Mouse (Mus musculus): ENCODE measurements at regions not wholly inside any gene's neighbourhood (a gene's known extent, or its start where the extent isn't known, plus 50 kb on each side); places are given as distances from the start of the nearest gene placed in this dataset.

GRCm38 (mm10) chr17:47317651-47318050 is 51.0 kb upstream of the Mrps10 start:
- DNase-seq (ENCODE audit: low spot score in 2 of 2), result no peak
- intact Hi-C loops (cut with DNase I), result no loop called here

GRCm38 (mm10) chr17:47313162-47313561 is 55.5 kb upstream of the Mrps10 start:
- intact Hi-C loops (cut with DNase I), result no loop called here
- DNase-seq (ENCODE audit: low spot score in 2 of 2), result no peak

DNA sequence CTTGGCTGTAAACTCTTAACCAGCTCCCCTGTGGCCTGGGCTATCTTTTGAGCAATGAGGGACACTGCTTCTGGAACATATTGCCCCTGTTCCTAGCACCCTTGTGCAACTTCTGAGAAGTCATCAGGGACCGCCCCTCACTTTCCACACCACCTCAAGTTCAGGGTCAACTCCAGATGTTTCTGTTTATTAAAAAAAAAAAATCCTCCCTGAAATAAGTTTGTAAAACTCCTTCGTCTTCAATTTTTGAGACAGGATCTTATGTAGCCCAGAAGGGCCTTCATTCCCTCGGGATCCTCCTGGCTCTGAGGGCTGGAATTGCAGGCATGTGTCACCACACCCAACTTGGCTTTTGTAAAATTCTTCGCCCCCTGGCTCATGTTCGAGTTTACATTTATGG is 57.4 kb upstream of the Mrps10 start:
- intact Hi-C loops (cut with DNase I), result no loop called here
- no peak for DNase-seq (ENCODE audit: low spot score in 2 of 2)

DNA sequence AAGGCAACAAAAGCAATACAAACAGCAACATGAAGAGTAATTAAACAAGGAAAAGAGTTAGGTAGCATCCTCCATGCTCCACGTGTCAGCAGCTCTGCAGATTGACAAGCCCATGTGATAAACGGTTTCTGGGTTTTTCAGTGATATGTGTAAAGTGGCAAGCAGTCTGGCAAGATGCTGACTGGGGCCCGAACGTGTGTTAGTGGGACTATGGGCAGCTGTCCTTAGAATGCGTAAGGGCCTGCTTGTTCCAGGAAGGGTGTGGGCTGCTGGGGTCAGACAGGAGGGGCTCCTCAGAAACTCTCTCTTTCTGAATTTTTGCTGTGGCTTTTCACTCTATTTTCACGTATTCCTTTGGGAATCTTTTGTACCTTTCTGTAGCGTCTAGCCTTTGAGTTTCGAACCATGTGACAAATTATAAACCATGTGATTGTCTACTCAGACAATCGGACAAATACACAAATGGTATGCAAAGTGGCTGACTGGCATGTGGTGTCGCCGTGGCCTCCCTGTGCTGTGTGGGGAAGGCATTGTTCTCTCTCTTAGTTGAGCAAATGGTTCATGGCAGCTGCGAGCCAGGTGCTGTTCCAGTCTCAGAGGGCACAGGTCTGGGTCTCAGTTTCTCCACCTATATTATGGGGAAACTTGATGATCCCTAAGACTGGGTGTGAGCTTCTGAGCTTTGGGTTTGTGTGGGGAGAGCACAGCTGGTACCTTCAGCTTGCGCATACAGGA is 62.5 kb upstream of the Mrps10 start:
- DNase-seq (ENCODE audit: low spot score in 2 of 2), result no peak
- intact Hi-C loops (cut with DNase I), result no loop called here

GRCm38 (mm10) chr17:47304463-47305199 is 64.1 kb upstream of the Mrps10 start:
- intact Hi-C loops (cut with DNase I), result no loop called here
- DNase-seq (ENCODE audit: low spot score in 2 of 2), result no peak

- no peak for DNase-seq (ENCODE audit: low spot score in 2 of 2)
- intact Hi-C loops (cut with DNase I), result no loop called here
These were observed 65.1 kb upstream of the Mrps10 start for GRCm38 (mm10) chr17:47303600-47303999.

- intact Hi-C loops (cut with DNase I), result no loop called here
- DNase-seq (ENCODE audit: low spot score in 2 of 2), result no peak
These were observed 70.2 kb upstream of the Mrps10 start for GRCm38 (mm10) chr17:47298396-47298919.

DNA sequence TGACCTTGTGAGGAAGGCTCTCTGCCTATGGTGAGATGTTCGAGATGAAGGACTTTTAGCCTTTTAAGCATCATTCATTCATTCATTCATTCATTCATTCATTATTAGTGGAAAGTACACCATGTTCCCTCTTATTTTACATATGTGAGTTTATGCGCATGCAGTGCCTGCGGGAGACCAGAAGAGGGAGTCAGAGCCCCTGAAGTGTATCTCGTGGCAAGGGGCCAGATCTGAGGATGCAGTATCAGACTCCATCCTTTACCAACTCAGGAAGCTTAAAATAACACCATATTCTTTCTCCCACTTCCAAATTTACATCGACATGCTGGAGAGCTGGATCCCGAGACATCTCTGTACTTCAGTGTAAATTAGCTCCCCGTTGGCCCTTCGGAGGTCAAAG is 70.7 kb upstream of the Mrps10 start:
- DNase-seq (ENCODE audit: low spot score in 2 of 2), result peak in 1 of 2 experiments; percentile 52
- intact Hi-C loops (cut with DNase I), result no loop called here

- DNase-seq (ENCODE audit: low spot score in 2 of 2), result no peak
- intact Hi-C loops (cut with DNase I), result no loop called here
These were observed 71.8 kb upstream of the Mrps10 start for GRCm38 (mm10) chr17:47296709-47297450.

DNA sequence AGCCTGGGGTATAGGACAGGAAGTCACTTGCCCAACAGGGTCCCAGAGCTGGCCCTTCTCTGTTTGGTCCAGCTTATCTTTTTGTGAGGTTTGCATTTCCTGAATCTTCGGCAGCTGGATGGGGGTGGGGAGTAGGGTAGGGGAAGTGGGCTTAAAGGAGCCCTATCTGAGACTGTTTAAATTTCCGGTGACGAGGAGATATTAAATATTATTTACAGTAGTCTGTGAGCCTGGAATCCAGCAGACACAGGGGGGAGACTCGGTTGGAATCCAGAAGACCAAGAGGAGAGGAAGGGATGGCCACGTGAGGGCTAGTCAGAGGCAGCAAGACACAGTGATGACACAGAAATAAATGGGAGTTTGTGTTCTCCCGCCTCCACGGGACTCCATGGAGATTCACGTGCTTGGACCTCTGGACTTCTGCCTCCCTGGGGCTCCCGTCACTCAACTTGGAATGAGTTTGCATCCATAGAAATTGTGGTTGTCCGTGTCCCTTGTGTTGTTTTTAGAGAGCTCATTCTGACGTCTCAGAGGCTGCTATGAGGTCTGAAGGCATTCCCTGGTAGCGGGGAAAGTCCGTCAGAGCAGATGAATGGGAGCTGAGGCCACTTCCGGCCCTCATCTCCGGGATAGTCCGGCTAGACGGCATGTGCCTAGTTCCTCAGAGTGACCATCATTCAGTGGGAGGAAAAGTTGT is 73.2 kb upstream of the Mrps10 start:
- intact Hi-C loops (cut with DNase I), result no loop called here
- DNase-seq (ENCODE audit: low spot score in 2 of 2), result no peak

DNA sequence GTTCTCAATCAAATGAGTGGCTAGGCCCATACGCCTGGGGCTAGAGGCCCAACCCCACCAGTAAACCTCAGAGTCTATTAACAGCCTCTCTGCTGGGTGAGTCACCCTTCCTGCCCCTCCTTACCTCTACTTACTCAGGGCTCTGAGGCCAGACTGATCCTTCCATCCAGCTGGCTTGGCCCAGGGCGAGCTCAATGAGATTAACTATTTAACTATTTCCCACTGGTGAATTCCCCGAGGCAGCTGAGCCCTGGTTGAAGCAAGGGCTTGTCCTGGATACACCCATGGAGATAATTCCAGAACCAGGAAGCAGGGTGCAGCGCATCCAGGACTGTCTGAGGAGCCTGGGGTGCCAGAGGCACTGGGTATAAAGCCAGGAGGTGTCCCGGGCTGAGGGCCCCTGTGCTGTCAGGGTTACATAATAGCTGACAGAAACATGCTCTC is 74.6 kb upstream of the Mrps10 start:
- intact Hi-C loops (cut with DNase I), result no loop called here
- DNase-seq (ENCODE audit: low spot score in 2 of 2), result no peak

DNA sequence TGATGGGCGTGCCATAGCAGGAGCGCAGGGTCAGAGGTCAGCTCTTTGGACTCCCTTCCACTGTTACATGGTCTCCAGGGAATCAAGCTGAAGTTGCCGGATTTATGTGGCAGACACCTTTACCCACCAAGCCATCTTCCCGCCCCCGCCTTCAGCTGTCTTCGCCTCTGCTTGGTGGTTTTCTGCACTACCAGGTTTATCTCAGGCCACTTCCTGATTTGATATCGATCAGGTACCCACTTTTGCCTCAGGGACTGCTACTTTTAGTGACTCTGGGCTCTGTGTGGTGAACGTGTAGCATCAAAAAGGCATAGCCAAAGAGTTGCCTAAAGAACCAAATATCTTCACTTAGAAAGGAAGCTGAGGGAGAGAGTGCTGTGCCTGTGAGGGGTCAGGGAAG is 75.5 kb upstream of the Mrps10 start:
- intact Hi-C loops (cut with DNase I), result no loop called here
- DNase-seq (ENCODE audit: low spot score in 2 of 2), result no peak

GRCm38 (mm10) chr17:47291558-47291957 is 77.1 kb upstream of the Mrps10 start:
- DNase-seq (ENCODE audit: low spot score in 2 of 2), result no peak
- intact Hi-C loops (cut with DNase I), result no loop called here

GRCm38 (mm10) chr17:47285616-47286015 is 83.1 kb upstream of the Mrps10 start:
- intact Hi-C loops (cut with DNase I), result no loop called here
- no peak for DNase-seq (ENCODE audit: low spot score in 2 of 2)

GRCm38 (mm10) chr17:47284236-47284635 is 84.5 kb upstream of the Mrps10 start:
- DNase-seq (ENCODE audit: low spot score in 2 of 2), result no peak
- intact Hi-C loops (cut with DNase I), result no loop called here

- intact Hi-C loops (cut with DNase I), result no loop called here
- no peak for DNase-seq (ENCODE audit: low spot score in 2 of 2)
These were observed 85.5 kb upstream of the Mrps10 start for GRCm38 (mm10) chr17:47283158-47283557.

DNA sequence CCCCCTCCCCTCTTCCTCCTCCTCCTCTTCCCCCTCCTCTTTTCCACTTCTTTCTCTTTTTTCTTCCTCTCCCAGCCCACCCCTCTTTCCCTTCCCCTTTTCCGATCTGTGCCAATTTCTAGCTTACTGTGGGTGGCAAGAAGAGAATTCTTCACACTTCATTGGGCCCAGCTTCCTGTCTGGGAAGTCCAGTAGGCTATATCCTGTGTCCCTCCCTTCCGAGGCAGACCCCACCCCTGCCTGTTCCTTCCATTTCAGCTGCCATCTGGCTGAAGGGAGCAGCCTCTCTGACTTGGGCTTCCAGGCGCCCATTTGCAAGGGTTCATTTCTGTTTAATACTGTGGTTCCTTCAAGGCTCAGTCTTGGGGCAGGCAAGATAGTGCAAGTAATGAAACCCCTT is 86.2 kb upstream of the Mrps10 start:
- intact Hi-C loops (cut with DNase I), result no loop called here
- no peak for DNase-seq (ENCODE audit: low spot score in 2 of 2)

- intact Hi-C loops (cut with DNase I), result no loop called here
- DNase-seq (ENCODE audit: low spot score in 2 of 2), result no peak
These were observed 90.8 kb upstream of the Mrps10 start for GRCm38 (mm10) chr17:47277890-47278289.

DNA sequence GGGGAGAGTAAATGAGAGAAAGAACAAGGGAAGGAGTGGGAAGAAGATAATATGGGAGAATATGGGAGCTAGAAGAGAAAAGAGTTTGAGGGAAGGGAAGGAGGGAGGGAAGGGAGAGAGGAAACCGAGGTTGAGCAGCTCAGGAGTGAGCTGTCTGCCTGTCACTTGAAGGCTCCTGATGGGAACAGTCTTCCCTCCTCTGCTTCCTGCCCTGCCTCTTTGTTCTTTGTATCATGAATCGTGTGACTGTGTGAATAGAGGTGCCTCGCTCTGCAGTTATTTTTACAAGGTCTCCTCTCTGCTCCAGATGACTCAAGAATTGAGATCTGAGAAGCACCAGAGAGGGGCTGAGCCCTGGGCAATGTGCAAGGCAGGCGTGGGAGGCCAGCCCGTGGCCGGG is 92.0 kb upstream of the Mrps10 start:
- intact Hi-C loops (cut with DNase I), result no loop called here
- DNase-seq (ENCODE audit: low spot score in 2 of 2), result peak in 1 of 2 experiments; percentile 20

DNA sequence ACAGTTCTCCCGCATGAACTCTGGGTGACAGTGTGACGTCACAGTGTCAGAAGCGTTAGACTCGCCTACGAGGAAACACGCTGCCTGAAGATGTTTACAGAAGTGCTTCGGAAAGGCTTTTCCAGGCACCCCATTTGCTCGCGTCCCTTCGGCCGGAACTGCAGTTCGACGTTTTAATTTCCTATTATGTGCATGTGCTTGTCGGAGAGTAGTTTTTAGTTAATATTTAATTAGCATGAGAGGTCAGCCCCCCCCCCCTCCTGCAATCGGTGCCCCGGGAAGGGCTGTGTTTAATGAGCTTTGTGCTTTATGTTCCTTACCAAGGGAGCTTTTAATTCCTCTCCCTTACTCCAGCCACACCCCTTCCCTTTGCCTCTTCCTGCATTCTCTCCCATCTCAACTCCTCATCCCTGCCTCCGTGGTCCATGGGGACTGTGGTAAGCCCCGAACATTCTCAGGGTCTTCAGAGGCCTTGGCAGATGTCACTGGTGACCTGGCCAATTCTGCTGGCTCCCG is 92.8 kb upstream of the Mrps10 start:
- DNase-seq (ENCODE audit: low spot score in 2 of 2), result no peak
- intact Hi-C loops (cut with DNase I), result no loop called here
